Mouse (Mus musculus): Measurements from ENCODE around the gene Slc8a1.

The Slc8a1 gene

DNA sequence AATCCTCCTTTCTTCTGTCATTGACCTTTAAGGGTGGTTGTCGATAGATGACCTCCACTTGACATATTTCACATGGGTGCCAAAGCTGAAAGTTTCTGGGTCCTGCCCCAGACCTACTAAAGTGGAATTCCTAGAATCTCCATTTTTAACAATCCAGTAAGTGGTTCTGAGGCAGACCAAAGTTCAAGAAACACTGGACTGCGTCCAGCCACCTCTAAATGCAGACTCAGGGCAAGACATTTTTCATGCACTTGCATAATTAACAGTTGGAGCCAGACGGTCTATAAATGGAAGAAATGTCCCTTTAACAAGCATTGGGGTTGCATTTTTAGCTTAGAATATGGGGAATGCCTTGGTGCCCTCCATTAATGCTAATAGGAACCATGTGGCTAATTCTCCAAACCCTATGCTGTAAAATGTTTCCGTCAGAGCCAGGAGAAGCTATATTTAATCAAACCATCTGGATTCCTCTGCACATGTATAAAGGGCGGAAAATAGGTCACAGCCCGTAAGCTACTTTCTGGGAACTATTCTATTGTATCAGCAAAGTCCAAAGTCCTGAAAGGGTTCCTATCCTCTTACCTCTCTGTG is 224.7 kb downstream of the Slc8a1 start:
- DNase-seq (ENCODE audit: low read depth, low spot score) = no peak

DNA sequence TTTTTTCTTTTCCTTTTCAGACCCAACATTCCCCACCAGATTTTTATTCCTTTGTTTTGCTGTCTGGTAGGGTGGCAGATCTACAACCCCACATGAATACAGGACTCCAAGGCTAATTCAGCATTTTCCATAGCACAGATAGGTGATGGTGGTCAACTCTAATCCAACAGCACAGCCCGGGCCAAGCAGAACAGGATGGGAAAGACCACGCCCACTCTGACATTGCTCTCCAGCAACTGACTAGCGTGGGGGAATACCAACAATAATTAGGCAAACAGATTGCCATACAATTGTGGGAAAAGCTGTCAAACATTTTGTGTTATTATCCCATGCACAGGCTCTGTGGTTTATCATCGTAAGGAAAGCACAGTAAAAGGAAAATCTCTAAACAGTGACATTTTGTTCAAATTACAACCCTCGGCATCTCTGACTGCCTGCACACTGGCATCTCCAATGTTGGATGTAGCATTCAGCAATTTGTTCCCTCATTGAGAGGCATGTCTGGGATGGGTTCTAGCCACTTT is 233.0 kb downstream of the Slc8a1 start:
- DNase-seq (ENCODE audit: low read depth, low spot score) = no peak

DNA sequence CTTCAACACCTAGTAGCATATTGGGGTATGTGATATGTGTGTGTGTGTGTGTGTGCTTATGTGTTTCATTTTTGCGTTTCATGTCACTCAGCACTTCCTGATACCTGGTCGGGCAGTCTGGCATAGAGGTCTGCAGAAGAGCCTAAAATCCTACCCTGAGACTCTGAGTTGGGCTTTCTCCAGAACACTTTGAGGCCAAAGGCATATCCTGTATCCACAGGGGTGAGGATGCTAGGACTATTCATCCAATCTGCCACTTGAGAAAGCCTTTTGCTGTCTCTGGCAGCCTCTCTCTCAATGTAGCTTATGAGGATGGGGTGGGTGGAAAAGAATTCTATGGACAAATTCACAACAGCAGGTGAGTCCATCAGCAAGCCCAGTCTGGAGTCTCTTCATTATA is 234.1 kb downstream of the Slc8a1 start:
- DNase-seq (ENCODE audit: low read depth, low spot score) = no peak

DNA sequence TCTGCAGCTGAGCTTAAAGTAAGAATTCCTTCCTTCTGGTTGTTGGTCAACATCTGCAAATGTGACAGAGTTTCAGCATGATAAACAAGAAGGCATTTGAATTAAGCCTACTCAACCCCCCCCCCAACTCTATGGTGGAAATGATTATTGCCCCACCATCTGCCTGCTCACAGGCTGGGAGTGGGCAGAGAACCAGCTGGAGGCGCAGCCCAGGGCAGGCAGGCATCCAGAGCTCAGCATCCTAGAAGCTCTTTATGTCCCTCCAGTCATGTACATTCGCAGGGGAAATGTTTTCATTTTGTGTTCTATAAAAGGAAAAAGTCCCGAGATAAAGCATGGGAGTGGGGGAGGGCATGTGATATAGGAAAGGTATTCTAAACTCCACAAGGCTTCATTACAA is 235.4 kb downstream of the Slc8a1 start:
- DNase-seq (ENCODE audit: low read depth, low spot score) = no peak

DNA sequence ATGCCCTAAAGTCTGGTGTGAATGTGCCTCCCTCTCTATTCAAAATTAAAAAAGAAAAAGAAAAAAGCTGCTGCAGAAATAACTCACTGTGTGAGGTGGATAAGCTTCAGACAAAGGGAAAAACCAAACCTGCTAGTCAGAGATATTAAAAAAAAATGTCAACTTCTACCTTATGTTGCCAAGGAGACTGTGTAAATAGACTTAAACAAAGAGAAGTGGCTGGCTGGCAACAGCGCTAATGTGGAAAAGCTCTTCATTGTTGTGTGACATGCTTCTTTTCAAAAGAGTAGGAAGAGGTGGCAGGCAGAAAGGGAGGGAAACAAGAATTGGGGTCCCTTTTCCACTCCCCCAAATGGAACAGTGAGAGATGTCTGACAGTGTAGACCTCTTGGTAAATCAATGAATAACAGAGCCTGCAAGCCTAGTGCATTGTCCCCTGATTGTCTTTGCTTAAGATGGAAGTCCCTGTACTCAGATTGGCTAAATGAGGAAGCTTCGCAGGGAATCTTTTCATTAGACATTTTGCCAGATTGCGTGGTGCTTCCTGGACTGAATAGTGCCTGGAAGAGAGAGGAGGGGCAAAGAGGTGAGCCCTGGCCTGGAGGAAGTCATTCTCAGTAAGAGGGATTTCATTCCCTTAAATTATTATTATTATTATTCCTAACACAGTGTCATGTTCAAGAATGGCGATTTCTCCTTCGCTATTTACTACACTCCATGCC is 237.3 kb downstream of the Slc8a1 start:
- no peak for DNase-seq (ENCODE audit: low read depth, low spot score)

DNA sequence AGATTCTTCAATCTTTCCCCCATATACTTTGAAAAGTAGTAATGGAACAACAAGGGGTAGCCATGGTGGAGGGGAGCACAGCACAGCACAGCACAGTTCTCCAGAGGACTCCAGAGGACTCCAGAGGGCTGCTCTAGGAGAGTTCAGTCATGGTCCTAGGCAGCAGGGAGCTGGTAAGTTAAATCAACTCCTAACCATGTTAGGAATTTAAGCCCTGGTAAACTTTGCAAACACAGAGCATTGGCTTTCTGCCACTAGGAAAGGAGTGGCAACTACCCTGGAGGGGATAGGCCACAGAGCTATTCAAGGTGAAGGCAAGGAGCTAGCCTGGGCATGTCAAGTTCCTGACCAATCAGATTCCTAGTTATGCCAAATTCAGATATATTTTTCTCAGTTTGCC is 240.3 kb downstream of the Slc8a1 start:
- DNase-seq (ENCODE audit: low read depth, low spot score) = no peak

DNA sequence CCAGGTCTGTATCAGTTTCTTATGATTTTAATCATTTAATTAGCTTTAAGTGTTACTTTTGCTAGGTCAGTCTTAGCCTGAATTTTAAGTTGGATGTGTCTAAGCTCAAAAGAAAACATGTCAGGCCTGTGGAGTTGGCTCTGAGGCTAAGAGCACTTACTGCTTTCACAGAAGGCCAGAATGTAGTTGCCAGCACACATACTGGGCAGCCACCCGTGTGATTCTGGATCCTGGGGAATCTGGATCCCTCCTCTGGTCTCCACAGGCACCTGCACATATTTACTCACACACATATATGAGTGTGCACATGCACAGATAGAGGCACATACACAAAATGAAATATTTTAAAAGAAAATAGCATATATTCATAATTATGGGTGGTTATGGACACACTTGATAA is 241.6 kb downstream of the Slc8a1 start:
- no peak for DNase-seq (ENCODE audit: low read depth, low spot score)

DNA sequence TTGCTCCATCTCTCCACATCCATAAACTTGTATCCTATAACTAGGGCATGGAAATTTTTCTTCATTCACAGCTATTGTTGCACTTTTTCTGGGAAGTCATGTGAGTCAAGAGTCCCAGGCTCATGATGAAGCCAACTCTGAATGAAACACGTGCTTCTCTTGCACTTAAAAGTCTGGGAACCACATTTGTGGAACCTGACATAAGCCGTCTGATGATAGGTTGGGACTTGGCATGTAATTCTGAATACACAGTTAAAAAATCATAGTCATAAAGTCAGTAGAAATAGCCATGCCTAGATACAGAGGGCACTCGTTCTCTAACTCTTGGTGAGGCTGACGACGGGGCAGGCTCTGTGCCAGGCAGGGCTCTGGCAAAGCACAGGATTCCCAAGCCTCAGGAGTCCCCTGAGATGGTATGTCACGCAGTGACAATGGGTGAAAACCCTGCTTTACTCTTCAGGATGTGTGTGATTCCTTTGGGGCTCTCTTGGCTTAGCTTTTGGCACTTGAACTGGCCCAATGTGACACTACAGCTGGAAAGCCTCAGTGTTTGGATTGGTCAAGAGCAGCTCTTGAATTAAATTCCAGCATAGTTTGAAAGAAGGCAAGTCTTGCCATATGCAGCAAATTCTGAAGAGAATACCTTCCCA is 245.8 kb downstream of the Slc8a1 start:
- DNase-seq (ENCODE audit: low read depth, low spot score) = no peak

DNA sequence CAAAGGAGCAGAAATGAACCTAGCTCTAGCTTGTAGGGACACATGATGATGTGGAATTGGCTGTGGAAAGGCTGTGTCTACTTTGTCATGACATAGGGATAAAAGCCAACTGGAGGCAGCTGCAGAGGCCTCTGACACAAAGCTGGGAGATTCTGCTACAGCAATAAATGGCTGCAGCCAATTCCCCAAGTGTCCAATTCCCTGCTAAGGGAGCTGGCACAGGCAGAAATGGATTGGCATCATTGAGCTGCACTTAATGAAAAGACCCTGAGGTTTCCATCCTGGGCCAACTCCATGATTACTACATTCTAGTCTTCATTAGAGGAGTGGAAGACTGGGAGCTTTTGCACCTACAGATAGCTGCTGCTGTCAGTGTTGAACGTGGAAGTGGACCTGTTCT is 251.8 kb downstream of the Slc8a1 start:
- DNase-seq (ENCODE audit: low read depth, low spot score) = no peak

DNA sequence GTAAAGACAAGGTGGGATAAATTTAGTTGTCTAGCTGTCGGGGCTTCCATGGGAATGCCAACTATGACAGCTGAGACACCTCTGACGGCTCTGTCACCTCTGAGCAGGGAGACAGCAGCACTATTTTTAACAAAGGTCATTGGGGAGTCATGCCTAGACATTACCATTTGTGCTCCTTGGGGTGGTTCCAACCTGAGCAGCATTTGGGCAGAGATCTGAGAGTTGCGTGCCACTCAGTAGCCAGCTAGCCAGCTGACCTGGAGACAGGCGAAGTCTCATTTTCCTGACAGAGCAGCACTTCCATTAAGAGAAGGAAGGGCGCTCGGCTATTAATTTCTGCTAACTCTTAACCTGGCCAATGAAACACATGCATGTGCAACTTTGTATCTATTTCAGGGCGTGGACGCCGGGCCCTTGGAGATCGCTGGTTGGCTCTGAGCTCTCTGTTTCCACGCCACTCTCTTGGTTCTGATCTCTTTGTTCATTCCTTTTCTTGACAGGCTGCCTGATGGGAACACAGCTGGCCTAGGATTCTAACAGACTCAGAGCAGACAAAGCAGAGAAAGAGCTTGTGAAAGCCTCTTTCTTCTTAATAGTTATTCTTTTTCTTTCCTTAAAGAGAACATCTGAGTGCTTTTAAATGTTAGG is 256.2 kb downstream of the Slc8a1 start:
- no peak for DNase-seq (ENCODE audit: low read depth, low spot score)

DNA sequence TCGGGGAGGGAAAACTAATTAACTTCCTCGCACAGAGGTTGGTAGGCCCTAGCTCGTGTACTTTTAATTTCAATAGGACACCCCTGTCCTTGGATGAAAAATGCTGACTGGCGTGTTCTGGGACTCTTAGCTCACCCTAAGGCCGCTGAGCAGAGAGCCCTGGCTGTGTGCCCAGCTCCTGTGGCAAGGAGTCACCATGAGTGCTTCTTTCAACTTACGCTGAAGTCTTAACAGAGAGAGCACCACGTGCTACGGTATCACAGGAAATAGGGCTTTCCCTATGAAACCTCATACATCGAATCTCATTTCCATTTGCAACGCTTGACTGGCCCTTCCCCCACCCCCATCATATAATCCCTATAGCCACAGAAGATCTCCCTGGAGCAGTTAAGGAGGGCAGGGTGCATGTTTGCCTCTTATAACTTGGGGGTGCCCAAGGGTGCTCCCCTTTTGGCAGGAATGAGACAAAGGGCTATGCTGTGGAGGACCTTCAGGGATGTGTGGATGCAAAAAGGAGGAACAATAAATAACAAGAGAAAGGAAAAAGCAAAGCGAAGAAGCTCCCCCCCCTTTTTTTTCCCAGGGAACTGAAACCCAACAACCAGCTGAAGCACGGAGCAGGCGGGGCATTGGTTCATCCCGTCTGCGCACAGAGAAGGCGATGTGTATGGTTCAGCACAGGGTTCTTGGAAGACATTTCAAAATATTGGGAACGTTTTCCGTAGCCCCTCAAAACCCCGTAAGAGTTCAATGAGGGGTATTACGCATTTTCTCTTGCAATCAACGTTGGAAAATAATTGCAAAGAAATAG is 257.6 kb downstream of the Slc8a1 start:
- DNase-seq (ENCODE audit: low read depth, low spot score) = no peak

DNA sequence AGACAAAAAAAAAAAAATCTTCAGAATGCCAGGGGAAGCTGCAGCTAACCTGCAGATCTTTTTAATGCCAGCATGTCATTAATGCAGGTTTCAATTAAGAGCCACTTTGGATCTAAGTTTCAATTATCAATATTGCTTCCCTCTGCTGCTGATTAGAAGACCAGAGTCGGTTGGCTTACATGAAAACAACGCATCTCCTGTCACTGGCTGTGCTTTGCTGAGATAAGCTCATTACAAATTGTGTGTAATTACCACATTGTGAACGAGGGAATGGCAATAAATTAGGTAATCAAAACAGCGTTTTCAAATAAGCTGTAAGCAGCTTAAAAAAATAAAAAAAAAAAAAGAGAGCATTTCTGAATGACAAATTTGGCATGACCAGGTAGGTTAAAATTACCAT is 258.4 kb downstream of the Slc8a1 start:
- DNase-seq (ENCODE audit: low read depth, low spot score) = no peak

DNA sequence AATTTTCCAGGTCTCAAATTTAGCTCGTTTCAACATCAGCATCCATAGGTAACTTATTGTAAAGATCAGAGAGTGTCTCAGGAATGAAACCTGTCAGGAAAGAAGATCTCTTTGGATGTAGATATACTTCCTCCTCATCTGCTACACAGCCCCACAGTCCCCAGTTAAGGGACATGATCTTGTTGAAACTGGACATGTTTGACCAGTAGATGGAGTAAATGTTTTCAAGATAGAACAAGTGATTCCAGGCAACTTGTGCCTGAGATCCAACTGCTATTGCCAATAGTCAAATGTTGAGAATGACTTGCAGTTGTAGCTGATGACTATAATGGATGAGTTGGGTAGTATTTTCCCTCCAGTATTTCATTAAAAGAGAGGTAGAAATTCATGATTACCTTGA is 260.8 kb downstream of the Slc8a1 start:
- no peak for DNase-seq (ENCODE audit: low read depth, low spot score)

DNA sequence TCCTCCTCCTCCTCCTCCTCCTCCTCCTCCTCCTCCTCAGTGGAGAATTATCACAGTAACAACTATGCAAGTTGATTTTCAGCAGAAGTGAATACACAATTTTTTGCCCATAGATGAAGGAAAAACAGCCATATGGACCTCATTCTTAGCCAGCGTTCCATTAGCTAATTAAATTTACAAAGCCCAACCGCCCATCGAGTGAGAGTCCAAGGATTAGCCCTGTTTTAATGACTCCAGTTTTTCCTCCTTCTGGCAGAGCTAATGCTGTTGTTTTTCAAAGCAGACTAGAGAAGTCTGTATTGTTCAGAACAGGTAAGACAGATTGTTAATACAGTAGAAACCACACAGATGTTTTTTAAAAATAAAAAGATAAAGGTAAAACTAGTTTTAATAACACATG is 264.8 kb downstream of the Slc8a1 start:
- no peak for DNase-seq (ENCODE audit: low read depth, low spot score)

DNA sequence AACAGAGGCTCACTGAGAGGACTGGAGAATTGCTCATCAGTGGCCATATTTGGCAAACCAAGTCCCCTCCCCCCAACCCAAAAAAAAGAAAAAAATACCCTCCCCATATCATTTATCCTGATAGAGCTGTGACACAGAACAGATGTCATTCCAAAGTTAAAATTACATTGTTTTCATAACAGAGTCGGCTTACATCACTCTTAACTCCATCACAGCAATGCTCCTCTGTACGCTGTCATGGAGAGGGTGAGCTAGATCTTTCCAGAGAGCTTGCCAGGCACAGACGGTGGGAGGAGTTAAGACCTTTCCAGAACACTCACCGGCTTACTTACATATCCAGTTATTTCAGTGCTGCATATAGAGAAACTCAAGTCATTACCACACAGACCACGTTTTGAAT is 269.2 kb downstream of the Slc8a1 start:
- no peak for DNase-seq (ENCODE audit: low read depth, low spot score)

DNA sequence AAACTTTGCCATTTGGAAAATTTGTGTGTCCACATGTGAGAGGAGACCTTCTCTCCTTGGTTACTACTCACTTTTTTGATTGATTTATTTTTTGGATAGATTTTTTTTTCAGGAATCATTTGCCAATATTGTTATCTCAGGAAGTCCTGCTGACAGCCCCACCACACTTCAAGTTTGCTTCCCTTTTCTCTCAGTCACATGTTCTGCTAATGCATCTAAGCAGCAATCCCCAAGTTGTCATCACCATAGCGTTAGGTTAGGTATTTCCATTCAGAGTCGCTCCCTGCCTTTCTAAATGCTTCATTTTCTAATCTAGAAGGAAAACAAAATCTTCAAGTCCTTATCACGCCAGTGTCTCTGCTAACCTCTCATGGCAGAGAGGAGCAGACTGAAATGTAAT is 278.8 kb downstream of the Slc8a1 start:
- no peak for DNase-seq (ENCODE audit: low read depth, low spot score)

DNA sequence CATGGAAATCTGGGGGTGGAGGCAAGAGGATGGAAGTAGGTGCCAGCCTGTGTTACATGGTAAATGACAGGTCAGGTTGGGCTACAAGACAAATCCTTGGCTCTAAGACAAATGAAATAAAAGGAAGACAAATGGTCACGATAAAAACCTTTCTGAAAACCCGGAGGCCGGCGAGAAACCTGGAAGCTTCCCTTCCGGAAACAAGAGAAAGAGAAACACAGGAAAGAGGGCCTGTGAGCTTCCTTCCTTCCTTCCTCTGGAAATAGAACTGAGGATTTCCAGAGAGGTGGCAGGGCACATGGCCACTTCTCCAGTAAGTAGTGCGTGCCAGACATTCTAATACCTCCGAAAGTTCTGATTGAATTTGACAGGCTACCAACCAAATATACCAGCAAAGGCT is 282.2 kb downstream of the Slc8a1 start:
- DNase-seq (ENCODE audit: low read depth, low spot score) = no peak

DNA sequence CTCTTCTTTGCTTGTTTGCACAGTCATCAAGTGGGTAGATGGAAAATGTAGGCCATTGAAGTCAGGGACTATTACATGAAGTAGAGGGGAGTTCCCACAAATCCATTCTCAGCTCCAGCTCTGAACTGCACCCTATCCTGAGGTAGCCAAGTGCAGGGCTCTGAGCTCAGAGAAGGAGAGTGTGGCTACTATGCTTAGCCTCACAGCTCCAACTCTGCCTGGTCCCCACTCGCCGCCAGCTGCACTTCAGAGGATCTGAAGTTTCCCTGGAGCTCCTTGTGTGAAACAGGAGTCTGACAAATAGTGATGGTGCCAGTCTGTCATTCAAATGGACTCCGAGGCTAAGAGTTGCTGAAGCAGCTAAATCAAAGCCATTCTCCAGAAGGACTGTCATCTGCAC is 282.9 kb downstream of the Slc8a1 start:
- DNase-seq (ENCODE audit: low read depth, low spot score) = no peak

DNA sequence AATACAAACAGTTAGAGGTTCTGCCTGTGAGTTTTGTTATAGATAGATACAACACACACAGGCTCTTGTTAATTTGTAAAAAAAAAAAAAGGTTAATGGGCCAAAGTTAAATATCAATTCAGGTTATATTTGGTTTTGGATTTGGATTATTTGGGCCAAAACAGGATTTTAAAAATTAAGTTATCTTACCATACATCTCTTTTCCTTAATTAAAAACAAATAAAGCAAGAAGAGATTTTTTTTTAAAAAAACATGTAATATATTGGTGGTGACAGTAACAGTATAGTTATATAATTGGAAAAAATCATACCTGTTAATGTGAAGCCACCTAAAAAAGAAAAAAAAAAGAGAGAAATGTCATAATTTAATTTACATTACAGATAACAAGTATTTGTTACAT is 296.7 kb downstream of the Slc8a1 start, which contains the start of gene Gm11096:
Gene Gm11096 (plus strand): TSS at position 301 of the 400 bp plus-strand sequence.
- no peak for DNase-seq (ENCODE audit: low read depth, low spot score)

DNA sequence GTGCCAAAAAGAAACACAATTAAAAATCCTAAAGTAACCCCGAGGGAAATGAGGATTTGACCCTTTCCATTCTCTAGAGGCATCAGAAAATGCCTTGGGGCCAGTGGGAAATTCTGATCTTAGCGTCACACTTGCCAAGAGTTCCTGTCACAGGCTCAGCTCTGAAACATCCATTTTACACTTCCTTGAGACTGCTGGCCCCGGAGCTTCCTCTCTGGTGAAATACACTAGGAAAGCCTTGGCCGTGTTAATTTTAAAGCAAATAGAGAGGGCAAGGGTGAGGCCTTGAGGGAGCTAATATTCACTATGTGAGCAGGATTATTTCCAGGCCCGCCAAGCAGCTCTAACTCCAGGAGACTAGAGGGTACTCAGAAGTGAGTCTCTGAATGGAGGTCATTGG is 305.0 kb downstream of the Slc8a1 start:
- DNase-seq (ENCODE audit: low read depth, low spot score) = no peak

DNA sequence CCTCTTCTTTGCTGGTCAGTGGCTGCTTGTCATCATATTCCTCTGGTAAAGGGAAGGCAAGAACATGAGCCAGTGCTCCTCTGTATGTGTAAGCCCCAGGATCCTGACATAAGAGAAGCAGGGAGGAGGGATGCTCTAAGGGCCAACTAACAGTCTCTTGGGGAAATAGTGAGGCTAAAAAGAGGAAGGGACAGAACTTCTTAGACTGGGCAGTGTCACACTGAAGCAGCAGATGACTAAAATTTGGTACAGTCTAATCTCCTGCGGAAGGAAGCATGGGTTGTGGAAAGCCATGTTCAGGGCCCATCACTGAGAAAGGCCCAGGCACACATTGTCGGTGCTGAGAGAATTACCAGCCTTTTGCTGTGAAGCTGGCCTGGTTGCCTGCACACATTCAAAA is 305.4 kb downstream of the Slc8a1 start:
- DNase-seq (ENCODE audit: low read depth, low spot score) = no peak

DNA sequence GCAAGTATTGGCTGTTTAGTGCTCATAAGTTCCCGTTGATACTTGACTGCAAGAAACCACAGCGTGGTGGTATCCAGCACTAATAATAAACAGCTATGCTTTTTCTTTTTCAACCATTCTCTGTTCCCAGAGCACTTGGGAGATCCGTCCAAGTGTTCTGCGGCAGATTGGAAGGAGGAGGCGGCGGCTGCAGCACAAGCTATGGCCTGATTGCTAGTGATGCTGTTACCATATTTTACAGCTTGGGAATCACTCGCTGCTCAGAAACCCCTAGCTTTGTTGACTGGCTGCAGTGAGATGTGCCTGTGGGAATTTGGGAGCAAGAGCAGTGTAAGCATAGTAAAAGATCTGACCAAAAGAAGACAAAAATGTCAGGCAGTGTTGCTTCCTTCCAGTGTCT is 310.9 kb downstream of the Slc8a1 start:
- DNase-seq (ENCODE audit: low read depth, low spot score) = no peak
